ENCODE assay signal across 8 mouse cellular contexts in genomic region chr8:71671549-71671965, GRCm38 (mm10). TPM values are rescaled to one million over a fixed set of nuclear protein-coding genes. Genes with fewer than 3 reads are reported as not detected.
DNase-seq lines count a peak whose midpoint lies in the region; ATAC-seq and TF ChIP-seq lines count a peak whose summit lies in the region.

Unc13a (minus strand) TSS chr8:71671757.

- H3K27me3 ChIP-seq in heart, embryonic 11.5 days (ENCODE audit: control insufficient read depth, insufficient read depth, low read length), result peaks cover 15% of the 10 kb centered on the region
- H3K27me3 ChIP-seq in kidney, embryonic 15.5 days, result peaks cover 64% of the 10 kb centered on the region

- no peaks in the 10 kb centered on the region for H3K36me3 ChIP-seq in heart, embryonic 11.5 days (ENCODE audit: control insufficient read depth, insufficient read depth, low read length)
- no peaks in the 10 kb centered on the region for H3K36me3 ChIP-seq in kidney, embryonic 15.5 days

- H3K4me1 ChIP-seq in embryonic fibroblast, embryonic 13.5 days (ENCODE audit: control insufficient read depth, insufficient read depth, low read length), result peaks cover 14% of the 10 kb centered on the region
- peaks cover 37% of the 10 kb centered on the region for H3K4me1 ChIP-seq in heart, embryonic 11.5 days (ENCODE audit: control insufficient read depth, insufficient read depth, low read length)
- H3K4me1 ChIP-seq in kidney, embryonic 15.5 days, result peaks cover 48% of the 10 kb centered on the region

- whole genome bisulfite sequencing in heart, embryonic 11.5 days (ENCODE audit: insufficient replicate concordance), result under 1% methylated on average over 42 of the region's 42 CpGs
- under 1% methylated on average over 42 of the region's 42 CpGs for WGBS in kidney, embryonic 15.5 days

- TF ChIP-seq POLR2A in embryonic fibroblast, embryonic 13.5 days (IDR thresholded peaks at IDR 0.05; ENCODE audit: low read depth, low read length), result peak; percentile 74

- peak within 1 kb of the TSS; percentile 94 for H3K4me2 ChIP-seq in heart, embryonic 11.5 days
- peak within 1 kb of the TSS; percentile 90 for H3K4me2 ChIP-seq in kidney, embryonic 15.5 days

- H3K27ac ChIP-seq in embryonic fibroblast, embryonic 13.5 days (ENCODE audit: insufficient read depth, low read length), result peak within 1 kb of the TSS; percentile 29
- no peak within 1 kb of the TSS for H3K27ac ChIP-seq in heart, embryonic 11.5 days (ENCODE audit: low read depth, low read length)
- no peak within 1 kb of the TSS for H3K27ac ChIP-seq in kidney, embryonic 15.5 days

- H3K9me3 ChIP-seq in heart, embryonic 11.5 days (replicated peaks; ENCODE audit: control insufficient read depth, low read length), result no peaks in the 10 kb centered on the region
- no peaks in the 10 kb centered on the region for H3K9me3 ChIP-seq in kidney, embryonic 15.5 days (replicated peaks)

- peak within 1 kb of the TSS; percentile 54 for H3K4me3 ChIP-seq in embryonic fibroblast, embryonic 13.5 days (ENCODE audit: insufficient read depth, low read length)
- H3K4me3 ChIP-seq in heart, embryonic 11.5 days (ENCODE audit: low read depth, low read length), result peak within 1 kb of the TSS; percentile 45
- peak within 1 kb of the TSS; percentile 46 for H3K4me3 ChIP-seq in kidney, embryonic 15.5 days (replicated peaks)

- DNase-seq in B cell, adult 2 months, result peak; percentile 96 to 97
- peak; percentile 97 for DNase-seq in brain, adult 2 months (ENCODE audit: low read depth, low spot score)
- peak; percentile 89 for DNase-seq in liver
- DNase-seq in monocyte, adult 2 months (ENCODE audit: low read depth in 1 of 2, low spot score in 2 of 2), result peak; percentile 35 to 80
- peak; percentile 79 to 90 for DNase-seq in spleen, postnatal 14 days (ENCODE audit: low spot score in 2 of 2)

- 0 out of 2 replicates have a peak within 1 kb of the TSS, but pooled peaks have one; percentile 18 for H3K9ac ChIP-seq in heart, embryonic 11.5 days (ENCODE audit: low read depth, low read length)
- H3K9ac ChIP-seq in kidney, embryonic 15.5 days, result 0 out of 2 replicates have a peak within 1 kb of the TSS, but pooled peaks have one; percentile 10

- TF ChIP-seq CTCF in embryonic fibroblast, embryonic 13.5 days (IDR thresholded peaks at IDR 0.05; ENCODE audit: borderline replicate concordance, insufficient read depth, low read length), result no peak

- peak; percentile 35 for ATAC-seq in heart, embryonic 11.5 days (replicated peaks; ENCODE audit: insufficient number of reproducible peaks, low FRiP score, low TSS enrichment)
- peak; percentile 72 for ATAC-seq in kidney, embryonic 15.5 days (replicated peaks; ENCODE audit: low FRiP score)

RNA-seq across cellular contexts. Expression of gene Unc13a, which starts in this region (rescaled TPM):
- 1.9 and 2.6 TPM in 2 replicates for polyA plus RNA-seq in embryonic fibroblast, embryonic 13.5 days (2011; ENCODE audit: insufficient read length, low read depth, missing spikeins)
- polyA plus RNA-seq in heart, embryonic 11.5 days (2014; fragmentation: Nextera tagmentation; extraction: Ambion mirVana), result 0.63 and 0.65 TPM in 2 replicates
- polyA plus RNA-seq in kidney, embryonic 15.5 days (2015; fragmentation: Nextera tagmentation; extraction: Ambion mirVana), result 0.80 and 1.2 TPM in 2 replicates

Comparison
In these comparisons a context has a peak if more than half of its experiments do, and no peak if none do; other contexts are left out.
1. Peak in ATAC-seq, H3K4me3 ChIP-seq, H3K9ac ChIP-seq and H3K4me2 ChIP-seq in heart, embryonic 11.5 days; RNA of the gene not detected or under 1 TPM.